Mouse (Mus musculus): ENCODE results near the gene Cort. TPM values are rescaled to one million over a fixed set of nuclear protein-coding genes. Genes with fewer than 3 reads are reported as not detected.

Cort gene
- polyA plus RNA-seq, 1 experiment from 2014 or later, result not detected

Other genes with a start within 250 kb of the Cort start
- 46.0 and 47.3 TPM in 2 replicates for gene Pex14, start 26.9 kb downstream of the Cort start, polyA plus RNA-seq (2014; fragmentation: Nextera tagmentation; extraction: Ambion mirVana)
- gene Dffa, start 22.6 kb downstream of the Cort start, polyA plus RNA-seq (2014; fragmentation: Nextera tagmentation; extraction: Ambion mirVana), result 16.2 and 17.7 TPM in 2 replicates
- 16.9 and 20.2 TPM in 2 replicates for gene Cenps, start 10.9 kb upstream of the Cort start, polyA plus RNA-seq (2014; fragmentation: Nextera tagmentation; extraction: Ambion mirVana)
- gene Pgd, start 40.0 kb upstream of the Cort start, polyA plus RNA-seq (2014; fragmentation: Nextera tagmentation; extraction: Ambion mirVana), result 50.6 and 73.5 TPM in 2 replicates
- gene Kif1b, start 180.9 kb upstream of the Cort start, polyA plus RNA-seq (2014; fragmentation: Nextera tagmentation; extraction: Ambion mirVana), result 152 and 202 TPM in 2 replicates

Data from midbrain, embryonic 14.5 days (tissue).